Mouse (Mus musculus) G1E (cell line): ENCODE results near the gene Cd164. TPM values are rescaled to one million over a fixed set of nuclear protein-coding genes. Genes with fewer than 3 reads are reported as not detected.

Experiments used
- ATAC-seq: 2 replicates; pipeline ENCODE4 v1.8.0; 2016; ENCODE audit warnings: mild to moderate bottlenecking; ENCODE audit not compliant: insufficient number of reproducible peaks, poor library complexity, low FRiP score, severe bottlenecking; ENCODE audit errors: extremely low read depth
- DNase-seq: peaks from one replicate; pipeline ENCODE4 v3.0.0; 2012; ENCODE audit warnings: low spot score
- H3K27me3 ChIP-seq: 2 replicates; pipeline ENCODE4 v1.6.1; 2012; ENCODE audit warnings: mild to moderate bottlenecking, low read length, inconsistent platforms; ENCODE audit not compliant: insufficient read depth
- H3K36me3 ChIP-seq: replicated peaks from 2 replicates; pipeline ENCODE3; 2012; ENCODE audit warnings: mild to moderate bottlenecking, inconsistent platforms
- H3K4me1 ChIP-seq: 2 replicates; pipeline ENCODE4 v1.6.1; 2012; ENCODE audit warnings: low read depth, low read length, inconsistent platforms, mixed read lengths; ENCODE audit not compliant: insufficient read depth
- H3K4me3 ChIP-seq: 2 replicates; pipeline ENCODE4 v1.5.1; 2012; ENCODE audit warnings: low read depth, mild to moderate bottlenecking, inconsistent platforms, low read length, moderate library complexity, mixed read lengths
- H3K9me3 ChIP-seq: replicated peaks from 2 replicates; pipeline ENCODE4 v1.6.1; 2012; ENCODE audit warnings: inconsistent platforms
- CTCF ChIP-seq: IDR thresholded peaks from 2 replicates; pipeline ENCODE4 v1.5.1; 2012; ENCODE audit warnings: low read depth, low read length, inconsistent platforms, mixed read lengths
- GATA1 ChIP-seq: IDR thresholded peaks from 2 replicates; pipeline ENCODE4 v1.6.1; 2012; ENCODE audit warnings: borderline replicate concordance, low read length, inconsistent platforms, mixed read lengths
- GATA2 ChIP-seq: IDR thresholded peaks from 2 replicates; pipeline ENCODE4 v1.6.1; 2012; ENCODE audit warnings: low read depth, low read length, inconsistent platforms, borderline replicate concordance
- POLR2AphosphoS5 ChIP-seq: IDR thresholded peaks from 2 replicates; pipeline ENCODE4 v1.6.1; 2012; ENCODE audit warnings: low read depth, low read length, inconsistent platforms; ENCODE audit not compliant: insufficient replicate concordance
- TAL1 ChIP-seq: conservative IDR thresholded peaks from 2 replicates; pipeline ENCODE4 v1.6.1; 2012; ENCODE audit warnings: low read depth, low read length, inconsistent platforms, mixed read lengths
- polyA plus RNA-seq: library from polyadenylated mRNA; stranded (reverse); fragments of >175 nt; gene quantifications from 2 replicates; pipeline ENCODE4 v1.2.3, GENCODE M21; 2012
- total RNA-seq, 2 experiments: library from RNA; stranded (forward) in 1 of 2; stranded (reverse) in 1 of 2; fragments of 200-1000 nt in 1 of 2; fragments of >200 nt in 1 of 2; fragmentation: Nextera tagmentation in 1 of 2; gene quantifications; 2 replicates each; pipeline ENCODE4 v1.2.3; 2014 to 2017

Gene Cd164
- total and polyA plus RNA-seq, 3 experiments, result 106 to 156 (median 127) TPM

DNA sequence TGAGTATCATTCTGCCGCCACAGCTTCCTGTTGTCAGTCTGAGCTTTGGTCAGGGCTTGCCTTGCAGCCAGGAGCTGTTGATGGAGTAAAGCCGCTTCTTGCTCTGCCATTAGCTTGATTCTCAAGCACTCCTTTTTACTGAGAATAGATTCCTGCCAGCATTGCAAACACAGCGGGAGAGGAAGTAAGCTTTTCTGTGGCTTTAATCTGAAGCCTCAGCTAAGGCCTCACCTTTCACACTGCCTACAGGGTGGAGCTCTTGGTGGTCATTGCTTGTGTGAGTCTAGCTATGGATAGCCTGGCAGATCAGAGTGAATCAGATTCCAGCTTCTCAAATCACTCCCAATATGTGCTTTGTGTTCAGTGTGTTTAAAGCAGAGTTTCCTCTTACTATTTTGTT lies 33.1 kb downstream of the Cd164 start:
- peaks cover 7% of the 10 kb centered on the region for H3K9me3 ChIP-seq
- peaks cover 31% of the 10 kb centered on the region for H3K27me3 ChIP-seq
- H3K4me3 ChIP-seq, result no peak overlapping the region
- H3K4me1 ChIP-seq, result no peaks in the 10 kb centered on the region
- DNase-seq (no peak), ATAC-seq (no peak)
- TF ChIP-seq GATA1, result no peak
- no peak for TF ChIP-seq POLR2AphosphoS5
- TF ChIP-seq GATA2, result no peak
- no peak for TF ChIP-seq TAL1
- TF ChIP-seq CTCF, result no peak
- no peaks in the 10 kb centered on the region for H3K36me3 ChIP-seq

- Histone ChIP-seq H3K4me1 (no peaks in the 10 kb centered on the region), H3K27me3 (peaks cover 28% of the 10 kb centered on the region), H3K9me3 (peaks cover 7% of the 10 kb centered on the region), H3K4me3 (no peak overlapping the region), H3K36me3 (no peaks in the 10 kb centered on the region)
- DNase-seq, result no peak
- TF ChIP-seq GATA1 (no peak), POLR2AphosphoS5 (no peak), TAL1 (no peak), CTCF (no peak), GATA2 (no peak)
- no peak for ATAC-seq
These were observed 33.8 kb downstream of the Cd164 start for GRCm38 (mm10) chr10:41552847-41553589.

DNA sequence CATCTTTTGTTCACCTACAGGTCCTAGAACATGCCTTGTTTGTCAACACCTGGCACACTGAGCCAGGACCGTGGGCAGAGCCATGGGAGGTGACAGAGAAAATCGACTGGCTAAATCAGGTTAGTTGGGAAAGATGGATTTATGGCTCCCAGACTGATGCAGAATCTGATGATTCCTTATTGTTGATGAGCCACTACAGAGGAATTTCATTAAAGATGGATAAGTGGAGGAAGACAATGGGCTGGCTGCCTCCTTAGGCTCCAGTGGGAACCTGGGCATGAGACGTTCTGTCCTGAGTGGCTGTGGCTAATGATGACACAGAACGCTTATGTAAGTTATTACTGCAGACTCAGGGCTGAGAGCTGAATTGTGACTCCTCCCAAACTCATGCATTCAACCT lies 34.5 kb downstream of the Cd164 start:
- no peaks in the 10 kb centered on the region for H3K4me1 ChIP-seq
- TF ChIP-seq TAL1 (no peak), POLR2AphosphoS5 (no peak), GATA2 (no peak), GATA1 (no peak), CTCF (no peak)
- ATAC-seq (no peak), DNase-seq (no peak)
- peaks cover 5% of the 10 kb centered on the region for H3K9me3 ChIP-seq
- H3K27me3 ChIP-seq, result peaks cover 28% of the 10 kb centered on the region
- H3K36me3 ChIP-seq, result no peaks in the 10 kb centered on the region
- no peak overlapping the region for H3K4me3 ChIP-seq

GRCm38 (mm10) chr10:41555081-41555480 lies 35.9 kb downstream of the Cd164 start:
- Histone ChIP-seq H3K9me3 (no peaks in the 10 kb centered on the region), H3K36me3 (peaks cover 3% of the 10 kb centered on the region), H3K27me3 (peaks cover 28% of the 10 kb centered on the region), H3K4me3 (no peak overlapping the region), H3K4me1 (no peaks in the 10 kb centered on the region)
- ATAC-seq (no peak), DNase-seq (no peak)
- TF ChIP-seq GATA2 (no peak), TAL1 (no peak), POLR2AphosphoS5 (no peak), GATA1 (no peak), CTCF (no peak)

DNA sequence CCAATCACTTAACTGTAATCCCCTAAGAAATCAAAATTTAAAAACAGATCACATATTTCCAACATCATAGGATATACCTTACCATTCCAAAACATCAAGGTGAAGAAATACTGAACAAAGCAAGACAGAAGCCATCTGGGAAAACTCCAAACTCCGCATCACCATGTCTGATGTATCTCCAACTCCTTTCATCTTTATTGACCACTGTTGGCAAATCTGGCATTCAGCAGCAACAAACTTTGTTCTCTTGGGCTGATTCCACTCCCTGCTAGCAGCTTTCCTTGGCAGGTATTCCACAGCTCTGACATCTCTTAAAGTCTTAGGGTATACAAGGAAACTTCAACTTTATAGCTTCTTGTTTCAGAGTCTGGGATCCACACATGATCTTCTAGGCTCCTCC lies 39.2 kb downstream of the Cd164 start:
- peaks cover 27% of the 10 kb centered on the region for H3K27me3 ChIP-seq
- 0 out of 2 replicates have a peak, but pooled peaks cover 3% of the 10 kb centered on the region for H3K9me3 ChIP-seq
- no peak for ATAC-seq
- DNase-seq, result no peak
- H3K4me3 ChIP-seq, result no peak overlapping the region
- H3K4me1 ChIP-seq, result no peaks in the 10 kb centered on the region
- peaks cover 3% of the 10 kb centered on the region for H3K36me3 ChIP-seq
- TF ChIP-seq TAL1 (no peak), POLR2AphosphoS5 (no peak), GATA2 (no peak), GATA1 (no peak), CTCF (no peak)

GRCm38 (mm10) chr10:41561701-41562395 lies 42.6 kb downstream of the Cd164 start:
- TF ChIP-seq CTCF, result no peak
- Histone ChIP-seq H3K36me3 (peaks cover 3% of the 10 kb centered on the region), H3K4me1 (no peaks in the 10 kb centered on the region), H3K4me3 (no peak overlapping the region), H3K27me3 (peaks cover 25% of the 10 kb centered on the region), H3K9me3 (0 out of 2 replicates have a peak, but pooled peaks cover 3% of the 10 kb centered on the region)
- ATAC-seq (no peak), DNase-seq (no peak)
